Mouse (Mus musculus) myocyte (in vitro differentiated cells): ENCODE data around the gene Ubxn6.

Source experiments
- E2F4 ChIP-seq: IDR thresholded peaks from one replicate; pipeline ENCODE4 v1.6.1; 2011; ENCODE audit warnings: mild to moderate bottlenecking, control low read depth, moderate library complexity; ENCODE audit not compliant: insufficient read depth
- MAX ChIP-seq: IDR thresholded peaks from one replicate; pipeline ENCODE4 v1.6.1; 2011; ENCODE audit warnings: low read depth, mild to moderate bottlenecking, control low read depth
- MYOD1 ChIP-seq, 3 experiments: IDR thresholded peaks; one replicate each; pipeline ENCODE4 v1.6.1; 2011; ENCODE audit warnings: control low read depth in 2 of 3, low read depth in 2 of 3, mild to moderate bottlenecking in 2 of 3, moderate library complexity in 1 of 3; ENCODE audit not compliant: insufficient read length in 2 of 3, control insufficient read depth in 1 of 3
- POLR2A ChIP-seq: IDR thresholded peaks from one replicate; pipeline ENCODE4 v1.6.1; 2011; ENCODE audit warnings: low read depth, mild to moderate bottlenecking, control low read depth, moderate library complexity; ENCODE audit not compliant: insufficient read length

- TF ChIP-seq POLR2A (no peak), MAX (no peak), E2F4 (no peak), MYOD1 (IDR thresholded peaks at IDR 0.05; ENCODE audit: control insufficient read depth in 1 of 3, insufficient read length in 2 of 3, low read depth in 2 of 3) (no peak)
Measured at GRCm38 (mm10) chr17:56116193-56116592, 41.4 kb upstream of the Ubxn6 start.
